Mouse (Mus musculus) megakaryocyte, embryonic 14.5 days (primary cell): Measurements from ENCODE around the gene Adam12. TPM values are rescaled to one million over a fixed set of nuclear protein-coding genes. Genes with fewer than 3 reads are reported as not detected.

Source experiments
- H3K27me3 ChIP-seq: replicated peaks from 2 replicates; pipeline ENCODE3; 2012; ENCODE audit warnings: inconsistent platforms
- H3K36me3 ChIP-seq: replicated peaks from 2 replicates; pipeline ENCODE3; 2012; ENCODE audit warnings: low read length, inconsistent platforms, mixed read lengths
- H3K4me1 ChIP-seq: 2 replicates; pipeline ENCODE4 v1.6.1; 2012; ENCODE audit warnings: inconsistent platforms
- H3K4me3 ChIP-seq: replicated peaks from 2 replicates; pipeline ENCODE3; 2012; ENCODE audit warnings: moderate library complexity, mild to moderate bottlenecking, inconsistent platforms
- H3K9me3 ChIP-seq: 2 replicates; pipeline ENCODE4 v1.6.1; 2012; ENCODE audit warnings: inconsistent platforms
- FLI1 ChIP-seq: IDR thresholded peaks from 2 replicates; pipeline ENCODE4 v1.6.1; 2012; ENCODE audit warnings: low read length, inconsistent platforms, mixed read lengths
- GATA1 ChIP-seq: IDR thresholded peaks from 3 replicates; pipeline ENCODE4 v1.6.1; 2012; ENCODE audit warnings: mixed read lengths, low read length, inconsistent platforms, borderline replicate concordance
- polyA plus RNA-seq: library from polyadenylated mRNA; stranded (reverse); fragments of >175 nt; gene quantifications from 2 replicates; pipeline ENCODE4 v1.2.3, GENCODE M21; 2012; ENCODE audit warnings: low replicate concordance; ENCODE audit not compliant: insufficient read depth

Gene Adam12
- polyA plus RNA-seq, 1 experiment: not detected

GRCm38 (mm10) chr7:134162886-134163285 is 69.1 kb downstream of the Adam12 start:
- no peaks in the 10 kb centered on the region for H3K4me1 ChIP-seq
- H3K36me3 ChIP-seq: no peaks in the 10 kb centered on the region
- H3K27me3 ChIP-seq: no peaks in the 10 kb centered on the region
- no peaks in the 10 kb centered on the region for H3K9me3 ChIP-seq
- TF ChIP-seq GATA1: no peak
- H3K4me3 ChIP-seq: no peak overlapping the region

- no peaks in the 10 kb centered on the region for H3K9me3 ChIP-seq
- no peaks in the 10 kb centered on the region for H3K36me3 ChIP-seq
- H3K4me3 ChIP-seq: no peak overlapping the region
- no peaks in the 10 kb centered on the region for H3K27me3 ChIP-seq
- H3K4me1 ChIP-seq: no peaks in the 10 kb centered on the region
- TF ChIP-seq FLI1: no peak
- no peak for TF ChIP-seq GATA1
Observed at GRCm38 (mm10) chr7:134159608-134160007, 72.3 kb downstream of the Adam12 start.

DNA sequence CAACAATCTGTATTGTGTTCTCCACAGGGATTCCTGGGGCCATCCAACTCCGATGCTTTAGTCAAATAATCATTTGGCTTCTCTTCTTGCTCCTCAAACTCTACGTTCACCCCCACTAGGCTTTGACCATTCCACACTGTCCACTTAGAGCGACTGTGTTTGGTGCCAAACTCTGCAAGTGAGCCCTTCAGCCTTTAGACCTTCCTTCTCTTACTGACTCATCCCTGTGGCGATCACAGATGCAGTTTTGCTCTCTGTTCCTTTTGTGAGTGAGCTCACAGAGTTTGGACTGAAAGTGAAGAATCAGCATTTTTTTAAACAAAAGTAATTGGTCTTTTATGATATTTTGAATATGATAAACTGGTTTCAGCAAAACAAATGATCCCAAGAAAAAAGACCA is 80.6 kb downstream of the Adam12 start:
- no peaks in the 10 kb centered on the region for H3K36me3 ChIP-seq
- TF ChIP-seq GATA1: no peak
- no peak for TF ChIP-seq FLI1
- H3K27me3 ChIP-seq: no peaks in the 10 kb centered on the region
- H3K4me1 ChIP-seq: no peaks in the 10 kb centered on the region
- no peak overlapping the region for H3K4me3 ChIP-seq
- peaks cover 3% of the 10 kb centered on the region; the same call in 1 of the 2 replicates for H3K9me3 ChIP-seq

GRCm38 (mm10) chr7:134150305-134150704 is 81.6 kb downstream of the Adam12 start:
- H3K4me3 ChIP-seq: no peak overlapping the region
- H3K36me3 ChIP-seq: no peaks in the 10 kb centered on the region
- H3K27me3 ChIP-seq: no peaks in the 10 kb centered on the region
- TF ChIP-seq GATA1 (no peak), FLI1 (no peak)
- no peaks in the 10 kb centered on the region for H3K4me1 ChIP-seq
- H3K9me3 ChIP-seq: peaks cover 3% of the 10 kb centered on the region; the same call in 1 of the 2 replicates

GRCm38 (mm10) chr7:134149351-134149750 is 82.6 kb downstream of the Adam12 start:
- Histone ChIP-seq H3K9me3 (peaks cover 3% of the 10 kb centered on the region; the same call in 1 of the 2 replicates), H3K27me3 (no peaks in the 10 kb centered on the region), H3K36me3 (no peaks in the 10 kb centered on the region), H3K4me1 (no peaks in the 10 kb centered on the region), H3K4me3 (no peak overlapping the region)
- TF ChIP-seq FLI1 (no peak), GATA1 (no peak)

DNA sequence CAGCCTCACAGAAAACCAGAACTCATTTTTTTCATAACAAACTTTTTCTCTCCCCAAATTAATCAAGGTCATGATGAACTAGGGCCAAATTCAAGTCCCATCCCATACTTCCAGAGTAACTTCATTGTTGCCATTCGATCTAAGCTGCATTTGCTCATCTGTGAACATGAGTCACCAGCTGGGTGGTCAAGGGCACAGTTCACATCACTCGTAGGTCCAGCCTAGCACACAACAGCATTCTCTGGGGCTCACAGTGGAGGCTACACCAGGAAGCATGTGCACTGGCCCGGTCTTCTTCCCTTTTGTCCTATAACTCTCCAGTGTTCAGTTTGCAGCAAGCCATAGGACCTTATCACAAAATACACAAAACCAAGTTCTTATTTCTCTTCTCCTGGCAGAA is 84.4 kb downstream of the Adam12 start:
- Histone ChIP-seq H3K36me3 (no peaks in the 10 kb centered on the region), H3K4me1 (no peaks in the 10 kb centered on the region), H3K9me3 (0 out of 2 replicates have a peak, but pooled peaks cover 5% of the 10 kb centered on the region), H3K27me3 (no peaks in the 10 kb centered on the region), H3K4me3 (no peak overlapping the region)
- TF ChIP-seq FLI1: no peak
- TF ChIP-seq GATA1: no peak

GRCm38 (mm10) chr7:134146821-134147220 is 85.1 kb downstream of the Adam12 start:
- TF ChIP-seq FLI1 (no peak), GATA1 (no peak)
- Histone ChIP-seq H3K9me3 (0 out of 2 replicates have a peak, but pooled peaks cover 5% of the 10 kb centered on the region), H3K36me3 (no peaks in the 10 kb centered on the region), H3K4me3 (no peak overlapping the region), H3K27me3 (no peaks in the 10 kb centered on the region), H3K4me1 (no peaks in the 10 kb centered on the region)

- Histone ChIP-seq H3K4me1 (no peaks in the 10 kb centered on the region), H3K9me3 (peaks cover 8% of the 10 kb centered on the region; the same call in 1 of the 2 replicates), H3K36me3 (no peaks in the 10 kb centered on the region), H3K4me3 (no peak overlapping the region), H3K27me3 (no peaks in the 10 kb centered on the region)
- no peak for TF ChIP-seq FLI1
- no peak for TF ChIP-seq GATA1
Observed at GRCm38 (mm10) chr7:134144111-134144510, 87.8 kb downstream of the Adam12 start.

GRCm38 (mm10) chr7:134139291-134139949 is 92.5 kb downstream of the Adam12 start:
- Histone ChIP-seq H3K9me3 (peaks cover 8% of the 10 kb centered on the region; the same call in 1 of the 2 replicates), H3K4me1 (no peaks in the 10 kb centered on the region)

GRCm38 (mm10) chr7:134132323-134132722 is 99.6 kb downstream of the Adam12 start:
- Histone ChIP-seq H3K4me1 (no peaks in the 10 kb centered on the region), H3K4me3 (no peak overlapping the region), H3K27me3 (no peaks in the 10 kb centered on the region), H3K9me3 (no peaks in the 10 kb centered on the region; the same call in 1 of the 2 replicates), H3K36me3 (no peaks in the 10 kb centered on the region)
- TF ChIP-seq FLI1 (no peak), GATA1 (no peak)

More at GRCm38 (mm10) chr7:134139291-134139949, 92.5 kb downstream of the Adam12 start:
- no peak overlapping the region for H3K4me3 ChIP-seq
- no peaks in the 10 kb centered on the region for H3K36me3 ChIP-seq
- no peaks in the 10 kb centered on the region for H3K27me3 ChIP-seq
- TF ChIP-seq FLI1: no peak
- no peak for TF ChIP-seq GATA1

DNA sequence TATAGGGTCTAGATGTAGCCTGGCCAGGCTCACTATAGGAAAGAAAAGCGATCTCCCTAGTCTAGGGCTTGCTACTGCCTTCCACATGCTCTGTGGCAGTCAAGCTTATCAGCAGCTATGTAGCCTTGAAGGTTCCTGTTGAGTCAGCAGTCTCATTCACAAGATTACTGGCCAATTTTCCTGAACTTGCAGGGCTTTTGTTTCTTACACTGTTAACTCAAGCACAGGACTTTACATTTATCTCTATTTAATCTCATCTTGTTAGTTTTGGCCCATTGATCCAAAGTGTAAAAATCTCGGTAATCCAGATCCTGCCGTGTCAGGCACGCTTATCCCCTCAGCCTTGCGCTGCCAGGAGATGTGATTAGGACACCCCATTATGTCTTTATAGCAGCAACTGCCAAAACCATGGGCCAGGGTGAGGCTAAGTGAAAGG is 103.8 kb downstream of the Adam12 start:
- Histone ChIP-seq H3K27me3 (no peaks in the 10 kb centered on the region), H3K4me3 (no peak overlapping the region), H3K4me1 (no peaks in the 10 kb centered on the region), H3K36me3 (no peaks in the 10 kb centered on the region), H3K9me3 (peaks cover 3% of the 10 kb centered on the region; the same call in 1 of the 2 replicates)
- no peak for TF ChIP-seq FLI1
- TF ChIP-seq GATA1: no peak
